Mouse (Mus musculus): ENCODE measurements at regions not wholly inside any gene's neighbourhood (a gene's known extent, or its start where the extent isn't known, plus 50 kb on each side); places are given as distances from the start of the nearest gene placed in this dataset.
A peak's percentile ranks its signal among the peaks of the same experiment; 100 is the strongest.
"Not testable (repeated sequence)": the region's sequence is repeated elsewhere in the genome, so short reads cannot be mapped to it uniquely, and the experiment has no call there.

DNA sequence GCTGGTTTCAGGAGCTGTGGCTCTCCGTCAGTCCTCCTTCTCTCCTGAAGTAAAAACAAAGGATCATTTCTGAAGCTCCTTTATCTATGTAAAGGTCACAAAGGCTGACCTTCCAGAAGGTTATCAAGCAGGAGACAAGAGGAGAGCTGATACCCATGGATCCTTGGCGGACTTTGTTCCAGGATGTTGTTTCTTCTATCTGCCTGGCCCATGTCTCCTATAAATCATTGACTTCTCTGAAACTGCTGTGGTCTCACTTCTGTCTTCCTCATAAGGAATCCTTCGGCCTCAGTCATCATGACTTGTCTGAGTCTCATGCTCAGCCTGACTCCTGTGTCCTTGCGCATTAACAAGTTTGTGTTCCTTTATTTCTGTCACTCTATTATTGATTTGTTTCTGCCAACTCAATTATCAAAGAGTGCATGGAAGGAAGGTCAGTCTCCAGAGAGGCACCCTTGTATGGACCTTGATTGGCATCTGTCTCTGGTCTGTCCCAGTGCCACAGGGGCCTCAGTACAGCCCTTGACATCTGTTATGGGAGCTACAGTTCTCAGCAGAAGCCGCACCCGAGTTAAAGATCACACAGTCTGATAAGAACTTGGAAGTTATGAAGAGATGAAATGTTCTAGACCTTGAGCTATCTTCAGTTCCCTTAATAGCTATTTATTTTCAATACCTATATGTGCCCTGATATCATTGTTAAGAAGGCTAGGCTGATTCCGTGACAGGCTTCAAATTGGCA lies 53.2 kb upstream of the Dazl start:
- DNase-seq (ENCODE audit: low spot score) = no peak

DNA sequence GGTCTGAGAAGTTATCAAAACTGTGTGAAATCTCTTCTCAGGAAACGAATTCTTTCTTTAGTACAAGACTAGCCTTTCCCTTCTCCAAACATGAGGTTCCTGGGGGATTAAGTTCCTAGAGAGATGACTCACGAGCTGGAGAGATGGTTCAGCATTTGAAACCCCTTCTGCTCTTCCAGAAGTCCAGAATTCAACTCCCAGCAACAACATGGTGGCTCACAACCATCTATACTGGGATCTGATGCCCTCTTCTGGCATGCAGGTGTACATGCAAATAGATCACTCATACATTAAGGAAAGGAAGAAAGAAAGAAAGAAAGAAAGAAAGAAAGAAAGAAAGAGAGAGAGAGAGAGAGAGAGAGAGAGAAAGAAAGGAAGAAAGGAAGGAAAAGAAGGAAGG lies 60.4 kb upstream of the Dazl start:
- DNase-seq (ENCODE audit: low spot score) = not testable (repeated sequence)

DNA sequence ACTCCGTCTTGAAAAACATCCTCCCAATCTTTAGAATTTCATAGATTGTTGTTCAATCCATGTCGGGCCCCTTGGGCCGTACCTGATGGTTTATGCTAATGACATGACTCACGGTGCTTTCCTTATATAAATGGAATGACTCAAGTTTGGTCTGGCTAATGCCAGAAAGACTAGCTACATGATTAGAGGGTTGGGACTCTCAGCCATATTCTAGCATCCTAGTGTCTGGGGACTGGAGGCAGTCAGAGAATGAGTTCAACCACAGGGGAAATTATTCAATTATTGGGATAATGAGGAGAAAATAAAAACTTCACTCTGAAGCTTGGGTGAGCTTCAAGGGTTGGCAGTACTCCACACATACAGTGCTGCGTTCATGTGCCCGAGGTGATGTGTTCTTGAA lies 60.9 kb upstream of the Dazl start:
- no peak for DNase-seq (ENCODE audit: low spot score)

DNA sequence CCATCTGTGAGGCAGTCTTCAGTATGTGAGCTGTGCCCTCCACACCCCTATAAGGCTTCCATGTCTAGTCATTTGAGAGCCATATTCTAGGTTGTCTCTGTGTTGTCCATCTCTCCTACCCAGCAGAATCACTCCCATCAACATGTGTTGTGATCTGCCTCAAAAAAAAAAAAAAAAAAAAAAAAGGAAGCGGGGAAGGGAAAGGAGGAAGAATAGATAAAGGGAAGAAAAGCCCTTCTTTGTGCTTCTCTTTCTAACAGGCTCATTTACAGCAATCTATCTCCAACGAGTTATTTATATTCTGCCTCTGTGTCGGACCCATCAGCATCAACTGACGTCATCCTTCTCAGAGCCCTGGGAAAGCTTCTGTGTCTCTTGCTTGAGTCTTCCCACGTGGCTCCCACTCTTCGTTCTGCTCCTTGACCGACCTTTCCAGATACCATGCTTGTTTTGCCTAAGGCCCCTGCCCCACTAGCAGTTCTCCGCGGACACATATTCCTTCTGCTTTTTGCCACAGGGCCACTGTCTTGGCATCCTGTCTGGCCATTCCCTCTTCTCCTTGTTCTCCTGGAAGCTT lies 68.3 kb upstream of the Dazl start:
- no peak for DNase-seq (ENCODE audit: low spot score)

DNA sequence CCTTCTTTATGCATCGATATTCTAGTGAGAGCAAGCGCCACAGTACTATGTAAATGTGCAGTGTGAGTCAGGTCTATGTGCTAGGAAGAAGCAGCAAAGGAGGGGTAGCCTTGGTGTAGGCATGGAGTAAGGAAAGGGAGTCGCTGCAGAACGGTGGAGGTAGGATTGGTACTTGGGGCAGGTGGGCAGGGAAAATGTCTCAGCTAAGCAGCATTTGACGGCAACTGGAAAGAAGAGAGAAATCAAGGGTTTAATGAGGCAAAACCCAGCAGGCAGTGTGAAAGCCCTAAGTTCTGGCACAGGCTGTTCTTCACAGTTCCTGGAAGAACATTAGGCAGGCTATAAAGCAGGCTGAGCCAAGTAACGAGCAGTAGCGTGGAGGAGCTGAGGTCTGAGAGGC lies 72.0 kb upstream of the Dazl start:
- no peak for DNase-seq (ENCODE audit: low spot score)

DNA sequence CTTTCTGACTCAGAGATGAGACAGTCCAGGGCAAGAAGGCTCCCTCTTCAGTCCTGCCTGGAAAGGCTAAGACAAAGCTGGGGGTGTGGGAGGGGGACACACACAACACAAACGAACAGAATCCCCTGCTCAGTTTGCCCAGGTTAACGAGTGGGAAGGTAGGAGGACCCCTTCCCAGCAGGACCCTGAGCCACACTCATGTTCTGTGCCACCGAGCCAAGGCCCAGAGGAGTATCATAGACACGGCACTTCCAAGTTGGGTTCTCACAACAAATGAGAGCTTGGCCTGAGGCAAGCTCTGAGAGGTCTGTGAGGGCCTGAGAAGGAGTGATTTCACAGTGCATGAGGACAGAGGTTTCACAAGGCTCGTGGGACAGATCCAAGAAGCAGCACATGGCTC lies 72.7 kb upstream of the Dazl start:
- DNase-seq (ENCODE audit: low spot score) = no peak

DNA sequence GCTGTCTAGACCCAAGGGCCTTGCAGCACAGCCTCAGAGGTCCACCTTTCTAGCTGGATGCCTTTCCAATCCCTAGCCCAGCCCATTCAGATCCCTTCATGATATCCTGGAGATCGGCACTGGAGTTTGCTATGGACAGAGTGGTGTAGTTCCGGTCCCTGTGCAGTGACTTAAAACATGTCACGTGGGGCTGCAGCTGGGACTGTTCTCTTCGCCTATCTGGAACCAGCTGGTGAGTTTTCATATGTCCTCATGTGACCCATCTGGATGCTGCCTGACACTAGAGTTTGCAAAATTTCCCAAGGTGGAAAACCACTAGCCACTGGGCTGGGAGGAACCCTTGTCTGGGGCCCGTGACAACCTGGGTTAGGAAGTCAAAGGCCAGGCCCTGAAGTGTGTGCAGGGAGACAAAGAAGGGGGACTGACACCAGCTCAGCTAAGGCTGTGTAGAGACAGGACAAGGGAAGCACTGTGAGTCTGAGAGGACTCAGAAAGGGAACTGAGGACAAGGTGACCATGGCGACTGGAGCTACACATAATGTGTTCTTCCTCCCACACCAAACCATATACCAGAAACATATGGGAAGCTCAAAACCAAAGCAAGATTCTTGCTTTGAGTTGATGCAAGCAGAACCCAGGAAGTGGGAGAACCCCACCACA lies 75.9 kb upstream of the Dazl start:
- no peak for DNase-seq (ENCODE audit: low spot score)

DNA sequence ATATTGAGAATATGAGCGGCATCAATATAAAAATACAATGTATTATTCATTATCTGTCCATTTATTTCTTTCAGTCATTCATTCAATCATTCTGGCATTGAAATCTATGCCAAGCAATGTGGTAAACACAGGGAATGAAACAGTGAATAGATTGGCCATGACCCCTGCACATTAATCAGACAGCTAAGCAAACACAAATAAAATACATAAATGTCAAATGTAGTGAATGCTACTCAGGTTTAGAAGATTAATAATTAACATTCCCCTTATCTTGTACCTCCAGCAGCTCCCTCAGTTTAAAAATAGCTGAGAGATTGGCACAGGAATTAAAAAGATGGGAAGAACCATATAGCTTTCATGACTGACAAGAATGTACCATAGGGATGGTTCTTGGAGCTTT lies 77.0 kb upstream of the Dazl start:
- DNase-seq (ENCODE audit: low spot score) = no peak

DNA sequence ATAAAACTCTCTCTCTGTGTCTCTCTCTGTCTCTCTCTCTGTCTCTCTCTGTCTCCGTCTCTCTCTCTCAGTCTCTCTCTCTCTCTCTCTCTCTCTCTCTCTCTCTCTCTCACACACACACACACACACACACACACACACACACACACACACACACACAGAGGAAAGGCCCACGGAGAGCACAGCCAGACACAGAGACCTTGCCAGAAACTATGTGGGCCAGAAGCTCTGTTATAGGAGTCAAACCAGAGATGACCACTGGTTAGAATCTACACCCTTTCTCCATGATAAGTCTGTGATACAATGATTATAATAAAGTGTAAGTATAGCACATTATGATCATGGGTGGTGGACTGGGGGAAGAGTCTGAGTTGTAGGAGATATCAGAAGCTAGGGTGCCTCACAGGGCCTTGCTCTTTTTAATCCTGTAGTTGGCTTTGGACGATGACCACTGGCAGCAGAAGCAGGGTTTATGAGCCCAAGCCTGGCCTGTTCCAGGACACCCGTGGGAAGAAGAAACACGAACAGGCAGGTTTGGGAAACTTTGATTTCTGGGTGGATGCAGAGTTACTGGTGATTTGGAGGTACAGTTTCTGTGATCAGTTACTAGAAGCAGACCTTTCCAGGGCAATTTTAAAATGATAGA lies 80.2 kb upstream of the Dazl start:
- DNase-seq (ENCODE audit: low spot score) = no peak

DNA sequence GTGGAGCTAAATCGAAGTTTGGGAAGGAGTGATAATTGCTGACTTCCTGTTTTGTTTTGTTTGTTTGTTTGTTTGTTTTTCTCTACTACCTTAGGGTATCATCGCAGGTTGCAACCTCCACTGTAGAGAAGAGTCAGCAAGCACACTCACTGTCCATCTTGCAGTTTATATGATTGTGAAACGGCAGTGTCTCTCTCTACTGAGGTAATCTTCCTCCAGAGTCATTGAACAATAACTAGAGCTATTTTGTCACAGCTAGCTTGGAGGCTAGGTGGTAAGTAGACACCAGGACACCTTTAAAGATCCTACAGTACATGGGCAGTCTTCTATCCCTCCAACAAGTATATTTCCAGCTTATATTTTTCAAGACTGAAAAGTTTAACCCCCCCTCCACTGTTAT lies 82.0 kb upstream of the Dazl start:
- DNase-seq (ENCODE audit: low spot score) = no peak

DNA sequence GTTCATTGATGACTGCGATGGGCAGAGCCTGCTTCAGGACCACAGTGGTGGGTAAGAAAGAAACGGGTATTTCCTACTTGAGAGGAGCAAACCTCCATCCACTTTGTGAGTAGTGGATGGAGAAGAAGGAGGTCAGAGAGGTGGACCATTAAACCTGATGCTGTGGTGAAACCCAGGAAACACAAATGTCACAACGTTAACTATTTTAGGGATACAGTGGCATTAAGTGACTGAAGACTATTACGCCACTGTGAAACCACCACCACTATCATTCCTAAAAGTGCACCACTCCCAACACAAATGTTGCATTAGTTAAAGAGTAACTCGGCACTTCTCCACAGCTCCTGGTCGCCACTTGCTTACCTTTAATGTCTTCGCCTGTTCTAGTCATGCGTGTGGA lies 83.3 kb upstream of the Dazl start:
- DNase-seq (ENCODE audit: low spot score) = no peak

DNA sequence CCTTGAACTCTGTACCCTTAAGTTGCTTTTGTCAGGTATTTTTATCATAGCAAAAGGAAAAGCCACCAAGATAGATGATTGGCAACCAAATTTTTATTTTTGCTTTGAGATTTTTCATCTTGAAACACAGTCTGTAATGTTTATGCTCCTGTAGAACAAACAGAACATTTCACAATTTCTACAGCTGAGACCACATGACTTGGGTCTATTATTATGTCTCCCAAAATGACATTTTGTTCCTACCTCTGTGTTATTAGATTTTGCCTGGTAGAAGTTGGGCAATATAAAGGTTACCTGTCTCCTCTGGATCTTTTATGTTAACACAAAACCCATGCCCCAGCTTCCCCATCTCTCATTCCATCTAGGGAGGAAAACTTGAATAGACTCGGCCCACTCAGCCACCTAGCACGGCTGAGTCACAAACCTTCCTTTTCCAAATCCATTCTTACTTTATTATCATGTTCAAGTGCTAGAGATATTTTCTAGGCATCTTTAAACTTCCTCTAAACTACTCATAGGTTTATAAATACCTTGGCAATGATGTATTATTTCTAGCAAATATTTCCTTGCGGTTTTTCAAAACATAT lies 84.8 kb upstream of the Dazl start:
- no peak for DNase-seq (ENCODE audit: low spot score)

DNA sequence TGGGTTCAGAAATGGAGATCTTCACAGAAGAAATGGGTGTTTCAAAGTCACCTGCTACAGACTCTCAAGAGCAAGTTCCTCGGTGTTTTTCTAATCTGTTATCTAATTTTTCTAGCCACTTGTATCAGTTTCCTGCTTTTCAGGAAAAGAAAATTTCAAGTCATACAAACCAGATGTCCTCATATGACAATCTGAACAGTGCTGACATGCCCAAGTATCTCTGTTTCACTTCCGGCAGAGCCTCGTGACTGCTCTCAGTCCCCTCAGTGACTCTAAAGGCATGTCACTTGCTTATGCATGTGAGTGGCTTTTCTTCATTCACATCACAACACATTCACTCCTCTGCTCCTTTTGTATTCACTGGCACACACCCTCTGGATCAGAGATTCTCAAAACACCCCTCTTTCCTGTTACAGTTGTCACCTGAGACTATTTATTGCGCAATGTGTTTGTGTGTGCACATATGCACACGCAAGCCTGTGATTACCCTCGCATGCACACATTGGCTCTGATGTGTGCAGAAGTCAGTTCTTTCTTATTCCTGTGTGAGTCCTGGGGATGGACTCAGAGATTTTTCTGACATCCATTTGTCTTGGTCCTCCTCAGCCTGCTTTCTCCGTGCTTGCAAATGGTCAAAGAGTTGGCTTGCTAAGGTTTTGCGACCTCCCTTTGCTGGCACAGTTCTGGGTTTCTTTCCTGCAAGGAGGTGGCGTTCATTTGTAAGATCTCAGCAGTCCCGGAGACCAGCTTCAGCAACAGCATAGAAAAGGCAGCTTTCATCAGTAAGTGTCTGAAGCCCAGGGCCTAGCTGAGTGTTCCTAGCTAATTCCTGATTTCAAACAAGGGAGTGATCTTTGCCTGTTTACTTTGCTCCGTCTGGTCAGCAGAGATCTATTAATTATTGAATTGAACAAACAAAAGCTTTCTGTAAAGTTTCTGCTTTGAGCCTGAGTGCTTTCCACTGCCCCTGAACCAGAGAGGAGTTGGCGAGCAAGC lies 95.6 kb upstream of the Dazl start:
- peak; percentile 2 for DNase-seq (ENCODE audit: low spot score)

DNA sequence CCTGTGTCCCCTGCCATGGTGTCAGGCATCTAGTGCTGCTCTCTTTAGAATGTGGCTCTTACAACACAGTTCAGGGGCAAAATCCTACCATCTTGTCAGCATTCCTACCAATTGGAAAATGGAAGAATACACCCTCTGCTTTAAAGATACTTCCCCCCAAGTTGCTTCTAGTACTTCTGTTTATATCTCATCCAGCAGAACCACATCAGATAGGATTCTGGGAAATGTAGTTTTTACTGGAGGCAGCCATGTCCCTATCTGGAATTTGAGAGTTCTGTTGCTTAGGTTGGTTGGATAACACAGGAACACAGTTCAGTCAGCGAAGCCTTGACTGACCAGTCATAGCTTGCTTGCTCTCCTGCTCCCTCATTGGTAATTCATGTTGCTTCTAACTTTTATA lies 96.7 kb upstream of the Dazl start:
- DNase-seq (ENCODE audit: low spot score) = no peak

DNA sequence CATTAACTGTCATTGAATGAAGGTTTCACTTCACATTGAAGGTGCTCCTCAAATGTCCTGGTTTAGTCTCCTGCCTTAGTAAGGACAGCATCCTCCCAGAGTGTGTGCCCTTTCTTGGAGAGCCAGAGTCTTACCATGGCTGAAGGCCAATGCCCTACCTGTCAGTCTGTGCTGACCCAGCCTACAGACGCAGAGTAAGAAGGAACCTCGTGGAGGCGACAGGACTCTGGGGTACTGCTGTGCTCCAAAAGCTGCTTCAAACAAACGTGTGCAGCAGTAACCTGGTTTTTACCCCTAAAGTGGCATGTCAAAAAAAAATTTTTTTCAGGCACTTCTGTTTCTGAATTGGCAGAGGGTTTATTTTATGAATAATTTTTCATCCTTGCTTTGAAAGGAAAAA lies 97.8 kb upstream of the Dazl start:
- no peak for DNase-seq (ENCODE audit: low spot score)

DNA sequence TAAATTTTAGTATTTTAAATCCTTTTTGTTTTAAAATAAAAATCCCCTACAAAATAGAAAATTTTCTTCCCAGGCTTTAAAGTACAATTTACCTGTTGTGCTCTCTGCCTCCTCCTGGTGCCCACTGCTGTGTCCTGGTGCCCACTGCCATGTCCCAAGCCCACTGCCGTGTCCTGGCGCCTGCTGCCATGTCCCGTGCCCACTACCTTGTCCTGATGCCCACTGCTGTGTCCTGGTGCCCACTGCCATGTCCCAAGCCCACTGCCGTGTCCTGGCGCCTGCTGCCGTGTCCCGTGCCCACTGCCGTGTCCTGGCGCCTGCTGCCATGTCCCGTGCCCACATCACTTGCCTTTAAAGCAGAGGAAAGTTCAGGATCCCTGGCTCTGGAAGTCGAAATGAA lies 98.6 kb upstream of the Dazl start:
- no peak for DNase-seq (ENCODE audit: low spot score)

DNA sequence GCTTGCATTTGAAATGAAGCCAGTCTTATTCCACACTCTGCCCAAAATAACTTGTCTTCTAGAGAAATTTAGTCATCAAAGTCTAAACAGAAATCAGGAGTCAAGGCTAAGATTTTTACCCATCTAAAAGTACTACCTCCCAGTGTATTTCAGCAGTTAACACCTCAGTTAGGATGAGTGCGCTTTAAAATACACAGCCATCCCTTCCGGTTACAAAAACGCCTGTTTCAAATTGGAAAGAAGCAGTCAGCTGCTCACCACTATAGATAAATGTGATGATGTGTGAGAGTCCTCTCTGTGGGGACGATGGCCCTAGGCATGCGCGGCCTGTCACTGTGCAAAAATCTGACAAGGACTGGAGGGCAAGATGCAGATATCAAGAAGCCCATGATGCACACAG lies 99.0 kb upstream of the Dazl start:
- no peak for DNase-seq (ENCODE audit: low spot score)

DNA sequence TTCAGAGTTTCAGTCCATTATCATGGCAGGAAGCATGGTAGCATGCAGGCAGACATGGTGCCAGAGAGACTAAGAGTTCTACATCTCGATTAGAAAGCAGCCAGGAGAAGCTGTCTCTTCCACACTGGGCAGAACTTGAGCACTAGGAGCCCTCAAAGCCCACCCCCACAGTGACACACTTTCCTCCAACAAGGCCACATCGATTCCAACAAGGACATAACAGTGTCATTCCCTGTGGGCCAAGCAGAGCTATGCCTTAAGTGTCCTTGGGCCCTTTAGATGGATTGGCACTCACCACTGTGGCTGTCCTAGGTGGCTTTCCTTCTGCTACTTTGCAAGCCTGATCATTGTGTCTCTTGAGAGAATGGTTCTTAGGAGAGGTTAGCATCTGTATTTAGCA lies 99.5 kb upstream of the Dazl start:
- DNase-seq (ENCODE audit: low spot score) = no peak

DNA sequence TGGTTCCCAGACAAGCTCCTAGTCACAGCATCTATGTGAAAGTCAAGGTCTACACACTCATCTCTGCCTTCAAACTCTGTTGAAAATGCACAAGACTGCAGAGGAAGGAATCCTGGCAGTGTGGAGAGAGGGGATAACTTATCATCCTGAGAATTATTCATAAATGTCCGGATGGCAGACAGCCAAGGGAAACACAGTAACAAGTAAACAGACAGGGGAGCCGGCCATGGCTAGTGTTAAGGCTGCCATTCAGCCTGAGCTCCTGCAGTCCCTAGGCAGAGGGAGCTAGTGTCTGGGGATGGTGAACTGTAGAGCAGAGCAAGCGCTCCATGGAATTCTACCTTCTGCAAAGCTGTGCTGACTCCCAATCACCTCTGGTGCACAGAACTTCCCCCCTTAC lies 100.3 kb upstream of the Dazl start:
- DNase-seq (ENCODE audit: low spot score) = no peak

DNA sequence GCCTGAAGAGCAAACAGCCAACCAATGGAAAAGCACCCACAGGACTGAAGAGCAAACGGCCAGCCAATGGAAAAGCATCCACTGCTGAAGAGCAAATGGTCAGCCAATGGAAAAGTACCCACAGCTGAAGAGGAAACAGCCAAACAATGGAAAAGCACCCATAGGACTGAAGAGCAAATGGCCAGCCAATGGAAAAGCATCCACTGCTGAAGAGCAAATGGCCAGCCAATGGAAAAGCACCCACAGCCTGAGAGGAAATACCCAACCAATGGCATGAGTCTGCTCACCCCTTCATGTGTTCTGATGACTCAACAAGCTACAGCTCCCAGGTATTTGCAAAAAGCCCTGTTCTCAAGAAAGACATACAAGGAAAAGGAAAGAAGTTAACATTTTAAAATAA lies 101.4 kb upstream of the Dazl start:
- no peak for DNase-seq (ENCODE audit: low spot score)

DNA sequence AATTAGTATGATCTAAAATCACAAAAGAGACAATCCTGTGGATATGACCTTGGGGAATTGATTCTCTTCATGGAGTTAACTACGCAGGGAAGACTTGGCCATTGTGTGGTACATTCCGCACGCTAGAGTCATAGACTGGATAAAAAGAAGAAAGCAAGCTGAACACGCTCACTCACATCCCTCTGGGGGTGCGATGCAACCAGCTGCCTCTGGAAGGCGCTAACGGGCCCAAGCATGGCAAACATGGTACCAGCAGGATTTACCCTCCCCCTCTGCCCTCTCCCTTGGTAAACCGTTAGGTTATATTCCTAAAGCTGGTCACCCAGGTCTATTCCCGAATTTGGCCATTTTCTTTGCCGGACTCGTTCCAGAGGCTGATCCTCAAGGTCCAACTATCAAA lies 102.2 kb upstream of the Dazl start:
- no peak for DNase-seq (ENCODE audit: low spot score)

Data from thymus, postnatal 0 days (tissue).